Mouse (Mus musculus) kidney, embryonic 14.5 days (tissue): ENCODE measurements around the gene Ncam1. TPM values are rescaled to one million over a fixed set of nuclear protein-coding genes. Genes with fewer than 3 reads are reported as not detected.

Experiments
- ATAC-seq: fragments of 200-750 bp; cut with Nextera tagmentation; 2 replicates; pipeline ENCODE4 v1.8.0; 2017; ENCODE audit warnings: moderate number of reproducible peaks, mild to moderate bottlenecking, moderate TSS enrichment, moderate library complexity; ENCODE audit not compliant: low FRiP score, low TSS enrichment
- H3K27ac ChIP-seq: fragments of 300-500 bp; sonication (generic); 2 replicates; pipeline ENCODE4 v1.5.1; 2014; ENCODE audit warnings: low read depth, mild to moderate bottlenecking, low read length, moderate library complexity, mixed read lengths
- H3K27me3 ChIP-seq: fragments of 300-500 bp; sonication (generic); 2 replicates; pipeline ENCODE4 v1.6.1; 2014; ENCODE audit warnings: mild to moderate bottlenecking, low read length; ENCODE audit not compliant: control insufficient read depth, insufficient read depth
- H3K36me3 ChIP-seq: fragments of 300-500 bp; sonication (generic); 2 replicates; pipeline ENCODE4 v1.6.1; 2014; ENCODE audit warnings: low read length, mixed read lengths; ENCODE audit not compliant: control insufficient read depth, insufficient read depth
- H3K4me1 ChIP-seq: fragments of 300-500 bp; sonication (generic); 2 replicates; pipeline ENCODE4 v1.6.1; 2014; ENCODE audit warnings: low read length, mixed read lengths; ENCODE audit not compliant: control insufficient read depth, insufficient read depth
- H3K4me2 ChIP-seq: fragments of 300-500 bp; sonication (generic); replicated peaks from 2 replicates; pipeline ENCODE4 v1.6.1; 2014; ENCODE audit warnings: low read depth, mild to moderate bottlenecking, low read length
- H3K4me3 ChIP-seq: fragments of 300-500 bp; sonication (generic); 2 replicates; pipeline ENCODE4 v1.5.1; 2014; ENCODE audit warnings: mild to moderate bottlenecking, low read length
- H3K9ac ChIP-seq: fragments of 300-500 bp; sonication (generic); 2 replicates; pipeline ENCODE4 v1.6.1; 2014; ENCODE audit warnings: low read depth, mild to moderate bottlenecking, low read length, moderate library complexity
- H3K9me3 ChIP-seq: fragments of 300-500 bp; sonication (generic); 2 replicates; pipeline ENCODE4 v1.6.1; 2016; ENCODE audit warnings: low read length; ENCODE audit not compliant: control insufficient read depth
- WGBS: fragments of 180-500 bp; shearing (Covaris S2); extraction: QIAGEN DNeasy Blood & Tissue Kit; methylation state at CpG from one replicate; pipeline ENCODE4 v1.1.7; 2014; 5-methylcytosine and 5-hydroxymethylcytosine counted together
- polyA plus RNA-seq: library from polyadenylated mRNA; unstranded; fragments of >200 nt; fragmentation: Nextera tagmentation; extraction: Ambion mirVana; gene quantifications from 2 replicates; pipeline ENCODE4 v1.2.1, GENCODE M21; 2014

The Ncam1 gene
- polyA plus RNA-seq, 1 experiment from 2014 or later = 126 TPM

- H3K27ac ChIP-seq = no peak overlapping the region
- no peaks in the 10 kb centered on the region for H3K9me3 ChIP-seq
- H3K27me3 ChIP-seq = no peaks in the 10 kb centered on the region
- peak; percentile 86 for ATAC-seq
- WGBS = 32% methylated on average over 6 of the region's 6 CpGs
- H3K4me2 ChIP-seq = no peak overlapping the region
- no peak overlapping the region for H3K4me3 ChIP-seq
- no peak overlapping the region for H3K9ac ChIP-seq
- H3K4me1 ChIP-seq = peaks cover 22% of the 10 kb centered on the region
- H3K36me3 ChIP-seq = no peaks in the 10 kb centered on the region
Observed at GRCm38 (mm10) chr9:49760571-49760970, 38.2 kb downstream of the Ncam1 start.

DNA sequence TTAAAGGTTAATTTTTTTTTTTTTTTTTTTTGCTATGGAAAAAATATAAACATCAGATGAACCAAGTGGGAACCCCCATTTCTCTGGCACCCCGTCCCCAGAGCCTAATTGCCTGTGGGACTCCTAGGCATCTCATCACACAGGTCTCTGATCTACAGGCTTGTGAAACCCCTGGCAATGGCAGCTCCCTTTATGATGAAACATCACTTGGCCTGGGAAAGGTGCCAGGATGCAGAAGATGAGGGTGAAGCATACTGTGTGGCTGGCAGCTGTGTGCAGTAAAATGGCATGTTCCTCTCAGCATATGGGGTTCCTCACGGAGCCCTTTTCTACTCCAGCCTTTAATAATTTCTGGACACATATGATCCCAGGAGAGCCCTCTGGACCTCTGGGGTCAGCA lies 40.3 kb downstream of the Ncam1 start:
- peaks cover 15% of the 10 kb centered on the region for H3K4me1 ChIP-seq
- no peak overlapping the region for H3K4me3 ChIP-seq
- 37% methylated on average over 2 of the region's 2 CpGs for WGBS
- H3K9ac ChIP-seq = no peak overlapping the region
- H3K27me3 ChIP-seq = no peaks in the 10 kb centered on the region
- ATAC-seq = peak; percentile 38; the same call in 1 of the 2 replicates
- peak overlapping the region; percentile 51; the same call in 1 of the 2 replicates for H3K27ac ChIP-seq
- H3K9me3 ChIP-seq = no peaks in the 10 kb centered on the region
- H3K4me2 ChIP-seq = no peak overlapping the region
- no peaks in the 10 kb centered on the region for H3K36me3 ChIP-seq

DNA sequence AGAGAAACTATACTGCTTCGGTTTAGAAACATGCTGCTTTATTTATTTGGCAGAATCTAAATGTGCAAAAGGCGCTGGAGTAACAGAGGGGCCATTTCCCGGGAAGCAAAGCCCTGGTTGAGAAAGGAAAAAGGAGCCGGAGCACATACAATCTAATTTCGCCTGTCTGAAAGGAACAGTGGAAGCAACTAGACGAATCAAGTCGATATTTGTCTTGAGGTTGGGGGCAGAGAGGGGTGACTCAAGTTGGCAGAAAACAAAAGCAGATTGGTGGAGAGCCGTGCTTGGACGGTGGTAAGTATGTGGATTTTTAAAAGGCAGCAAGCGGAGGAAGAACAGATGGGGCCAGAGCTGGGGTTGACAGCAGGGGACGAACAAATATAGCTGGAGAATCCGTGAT lies 40.7 kb downstream of the Ncam1 start:
- 53% methylated on average over 12 of the region's 12 CpGs for WGBS
- Histone ChIP-seq H3K36me3 (no peaks in the 10 kb centered on the region), H3K9ac (no peak overlapping the region), H3K27me3 (no peaks in the 10 kb centered on the region), H3K9me3 (no peaks in the 10 kb centered on the region), H3K4me1 (peaks cover 18% of the 10 kb centered on the region), H3K4me2 (no peak overlapping the region), H3K27ac (peak overlapping the region; percentile 59; the same call in 1 of the 2 replicates), H3K4me3 (no peak overlapping the region)
- ATAC-seq = no peak

GRCm38 (mm10) chr9:49757582-49757981 lies 41.1 kb downstream of the Ncam1 start:
- H3K36me3 ChIP-seq = no peaks in the 10 kb centered on the region
- no peak overlapping the region for H3K9ac ChIP-seq
- no peak overlapping the region for H3K4me3 ChIP-seq
- no peak for ATAC-seq
- no peaks in the 10 kb centered on the region for H3K9me3 ChIP-seq
- H3K27me3 ChIP-seq = no peaks in the 10 kb centered on the region
- H3K27ac ChIP-seq = no peak overlapping the region
- 77% methylated on average over 4 of the region's 4 CpGs for WGBS
- no peak overlapping the region for H3K4me2 ChIP-seq
- peaks cover 19% of the 10 kb centered on the region for H3K4me1 ChIP-seq

DNA sequence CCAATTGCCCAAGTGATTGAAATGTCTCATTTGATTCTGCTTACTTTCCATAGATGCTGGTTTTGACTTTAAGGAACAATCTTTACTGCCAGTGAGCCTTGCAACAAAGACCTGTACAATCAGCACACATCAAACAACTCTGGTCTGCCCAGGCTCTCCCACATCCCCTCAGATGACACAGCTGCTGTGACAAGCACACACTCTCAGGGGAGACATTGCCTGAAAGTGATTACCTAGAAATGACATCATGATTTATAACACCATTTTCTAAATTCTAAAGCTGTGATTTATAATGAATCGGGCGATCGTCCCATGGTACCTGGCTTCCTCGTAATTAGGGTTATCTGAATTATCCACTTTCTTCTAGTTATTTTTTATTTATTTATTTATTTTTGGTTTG lies 42.0 kb downstream of the Ncam1 start:
- H3K9me3 ChIP-seq = no peaks in the 10 kb centered on the region
- H3K4me2 ChIP-seq = no peak overlapping the region
- H3K9ac ChIP-seq = no peak overlapping the region
- no peak overlapping the region for H3K27ac ChIP-seq
- ATAC-seq = no peak
- H3K4me3 ChIP-seq = no peak overlapping the region
- H3K36me3 ChIP-seq = no peaks in the 10 kb centered on the region
- no peaks in the 10 kb centered on the region for H3K27me3 ChIP-seq
- 53% methylated on average over 4 of the region's 4 CpGs for WGBS
- H3K4me1 ChIP-seq = peaks cover 15% of the 10 kb centered on the region

GRCm38 (mm10) chr9:49755214-49755613 lies 43.5 kb downstream of the Ncam1 start:
- H3K27ac ChIP-seq = no peak overlapping the region
- no peak overlapping the region for H3K4me3 ChIP-seq
- H3K9ac ChIP-seq = no peak overlapping the region
- no peaks in the 10 kb centered on the region for H3K27me3 ChIP-seq
- 69% methylated on average over 4 of the region's 4 CpGs for WGBS
- H3K4me1 ChIP-seq = peaks cover 15% of the 10 kb centered on the region
- H3K36me3 ChIP-seq = no peaks in the 10 kb centered on the region
- H3K4me2 ChIP-seq = no peak overlapping the region
- ATAC-seq = no peak
- no peaks in the 10 kb centered on the region for H3K9me3 ChIP-seq

DNA sequence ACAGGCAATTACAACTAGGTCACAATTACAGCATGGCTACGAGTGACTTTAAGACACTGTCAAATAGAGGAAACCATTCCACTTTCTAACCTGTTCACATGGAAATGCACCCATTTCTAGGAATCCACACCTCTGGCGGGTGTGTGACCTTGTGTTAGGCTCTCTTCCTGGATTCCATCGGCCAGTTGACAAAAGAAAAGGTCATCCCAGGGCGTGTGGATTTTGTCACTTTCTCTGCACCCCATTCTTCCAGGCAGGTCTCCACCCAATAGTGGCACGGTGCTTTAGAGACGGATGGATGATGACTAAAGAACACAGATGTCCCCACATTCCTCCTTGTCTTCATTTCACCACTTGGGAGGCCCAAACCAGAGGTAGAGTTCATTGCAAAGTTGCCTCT lies 47.3 kb downstream of the Ncam1 start:
- WGBS = 39% methylated on average over 6 of the region's 6 CpGs
- Histone ChIP-seq H3K36me3 (no peaks in the 10 kb centered on the region), H3K4me2 (no peak overlapping the region), H3K9ac (no peak overlapping the region), H3K4me3 (no peak overlapping the region), H3K27me3 (no peaks in the 10 kb centered on the region), H3K9me3 (no peaks in the 10 kb centered on the region), H3K4me1 (peaks cover 6% of the 10 kb centered on the region; the same call in 1 of the 2 replicates), H3K27ac (no peak overlapping the region)
- no peak; the same call in 1 of the 2 replicates for ATAC-seq

- WGBS = 63% methylated on average over 2 of the region's 2 CpGs
- no peaks in the 10 kb centered on the region for H3K36me3 ChIP-seq
- peaks cover 26% of the 10 kb centered on the region for H3K4me1 ChIP-seq
- no peak overlapping the region for H3K4me3 ChIP-seq
- no peak for ATAC-seq
- H3K27ac ChIP-seq = no peak overlapping the region
- no peaks in the 10 kb centered on the region for H3K27me3 ChIP-seq
- H3K9me3 ChIP-seq = no peaks in the 10 kb centered on the region
- H3K4me2 ChIP-seq = no peak overlapping the region
- H3K9ac ChIP-seq = no peak overlapping the region
Observed at GRCm38 (mm10) chr9:49746176-49746575, 52.5 kb downstream of the Ncam1 start.

DNA sequence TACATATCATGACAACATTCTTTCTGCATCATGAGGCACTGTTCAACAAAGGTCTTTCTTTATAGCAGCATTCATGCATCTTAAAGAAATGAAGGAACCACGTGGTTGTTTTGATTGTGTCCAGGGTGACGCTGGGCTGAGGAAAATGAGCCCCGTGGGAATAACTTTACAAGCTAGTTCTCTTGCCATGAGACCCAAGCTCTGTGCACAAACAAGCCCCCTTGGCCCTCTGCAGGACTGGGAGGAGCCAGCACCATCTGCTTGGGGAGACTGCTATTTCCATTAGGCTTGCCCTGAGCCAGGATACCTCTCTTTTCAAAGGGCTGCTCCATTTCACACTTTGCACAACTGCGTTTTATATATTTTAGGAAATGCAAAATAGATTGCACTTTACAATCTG lies 53.0 kb downstream of the Ncam1 start:
- H3K27me3 ChIP-seq = no peaks in the 10 kb centered on the region
- WGBS = 11% methylated on average over 4 of the region's 4 CpGs
- H3K27ac ChIP-seq = no peak overlapping the region
- H3K9me3 ChIP-seq = no peaks in the 10 kb centered on the region
- no peak overlapping the region for H3K4me2 ChIP-seq
- H3K4me3 ChIP-seq = no peak overlapping the region
- no peaks in the 10 kb centered on the region for H3K36me3 ChIP-seq
- no peak overlapping the region for H3K9ac ChIP-seq
- peaks cover 26% of the 10 kb centered on the region for H3K4me1 ChIP-seq
- peak; percentile 87 for ATAC-seq
